Mouse (Mus musculus) urinary bladder, postnatal 25 days (tissue): Measurements from ENCODE around the gene Tigar.

Source experiments
- DNase-seq: peaks from one replicate; pipeline ENCODE4 v3.0.0; 2022; ENCODE audit warnings: low spot score

The Tigar gene

GRCm38 (mm10) chr6:127142154-127143123 is 33.1 kb upstream of the Tigar start:
- peak; percentile 24 for DNase-seq

- DNase-seq: no peak
These were observed 29.6 kb upstream of the Tigar start for GRCm38 (mm10) chr6:127138962-127139361.

- no peak for DNase-seq
These were observed 24.3 kb upstream of the Tigar start for GRCm38 (mm10) chr6:127133433-127134245.

GRCm38 (mm10) chr6:127132719-127133118 is 23.4 kb upstream of the Tigar start:
- DNase-seq: no peak

GRCm38 (mm10) chr6:127131946-127132345 is 22.6 kb upstream of the Tigar start:
- no peak for DNase-seq

- no peak for DNase-seq
These were observed 21.0 kb upstream of the Tigar start for GRCm38 (mm10) chr6:127130377-127130776.

- DNase-seq: no peak
These were observed 20.3 kb upstream of the Tigar start for GRCm38 (mm10) chr6:127129659-127130058.

- DNase-seq: no peak
These were observed 14.1 kb upstream of the Tigar start for GRCm38 (mm10) chr6:127123506-127123905.

- no peak for DNase-seq
These were observed 13.6 kb upstream of the Tigar start for GRCm38 (mm10) chr6:127122996-127123395.

- no peak for DNase-seq
These were observed 13.0 kb upstream of the Tigar start for GRCm38 (mm10) chr6:127122221-127122806.

GRCm38 (mm10) chr6:127114753-127115456 is 5.5 kb upstream of the Tigar start:
- no peak for DNase-seq

GRCm38 (mm10) chr6:127108368-127109060 is 843 bp downstream of the Tigar start:
- DNase-seq: no peak

- no peak for DNase-seq
These were observed 1.9 kb downstream of the Tigar start for GRCm38 (mm10) chr6:127107413-127107812.

GRCm38 (mm10) chr6:127106726-127107125 is 2.6 kb downstream of the Tigar start:
- DNase-seq: no peak

- no peak for DNase-seq
These were observed 3.2 kb downstream of the Tigar start for GRCm38 (mm10) chr6:127106189-127106588.

- peak; percentile 13 for DNase-seq
These were observed 4.2 kb downstream of the Tigar start for GRCm38 (mm10) chr6:127105107-127105506.

GRCm38 (mm10) chr6:127104396-127105029 is 4.8 kb downstream of the Tigar start:
- no peak for DNase-seq

GRCm38 (mm10) chr6:127103506-127104275 is 5.7 kb downstream of the Tigar start:
- DNase-seq: no peak

GRCm38 (mm10) chr6:127094565-127094964 is 14.8 kb downstream of the Tigar start:
- DNase-seq: no peak

- peak; percentile 20 for DNase-seq
These were observed 22.6 kb downstream of the Tigar start for GRCm38 (mm10) chr6:127086739-127087138.
